Mouse (Mus musculus) liver, adult (tissue): ENCODE measurements around the gene Lcn10.

Source experiments
- GATA4 ChIP-seq: IDR thresholded peaks from 2 replicates; pipeline ENCODE4 v1.6.1; 2014; ENCODE audit warnings: mild to moderate bottlenecking, low read length; ENCODE audit not compliant: insufficient replicate concordance

Gene Lcn10

GRCm38 (mm10) chr2:25682426-25682825 is at the start of gene Lcn10:
Gene Lcn10 (plus strand): TSS chr2:25682726.
- TF ChIP-seq GATA4, result no peak

GRCm38 (mm10) chr2:25633616-25634015 is 48.9 kb upstream of the Lcn10 start:
- no peak for TF ChIP-seq GATA4

GRCm38 (mm10) chr2:25634046-25634445 is 48.5 kb upstream of the Lcn10 start:
- no peak for TF ChIP-seq GATA4

- TF ChIP-seq GATA4, result no peak
These were observed 42.6 kb upstream of the Lcn10 start for GRCm38 (mm10) chr2:25639890-25640289.

GRCm38 (mm10) chr2:25652902-25653301 is 29.6 kb upstream of the Lcn10 start, which contains the start of gene Lcn8:
Gene Lcn8 (plus strand): TSS chr2:25653120.
- no peak for TF ChIP-seq GATA4

- no peak for TF ChIP-seq GATA4
These were observed 28.0 kb upstream of the Lcn10 start for GRCm38 (mm10) chr2:25654502-25654901.

- TF ChIP-seq GATA4, result no peak
These were observed 25.8 kb upstream of the Lcn10 start for GRCm38 (mm10) chr2:25656691-25657090.

- no peak for TF ChIP-seq GATA4
These were observed 25.3 kb upstream of the Lcn10 start for GRCm38 (mm10) chr2:25657246-25657645.

GRCm38 (mm10) chr2:25657652-25658051 is 24.9 kb upstream of the Lcn10 start, which contains the start of gene Lcn5:
Gene Lcn5 (plus strand): TSS chr2:25657952.
- TF ChIP-seq GATA4, result no peak

- TF ChIP-seq GATA4, result no peak
These were observed 22.2 kb upstream of the Lcn10 start for GRCm38 (mm10) chr2:25660279-25660678.

- TF ChIP-seq GATA4, result no peak
These were observed 21.1 kb upstream of the Lcn10 start for GRCm38 (mm10) chr2:25661245-25661970.

- no peak for TF ChIP-seq GATA4
These were observed 19.0 kb upstream of the Lcn10 start for GRCm38 (mm10) chr2:25663511-25663910.

GRCm38 (mm10) chr2:25664125-25664524 is 18.4 kb upstream of the Lcn10 start:
- TF ChIP-seq GATA4, result no peak

GRCm38 (mm10) chr2:25666516-25666915 is 16.0 kb upstream of the Lcn10 start:
- TF ChIP-seq GATA4, result no peak

GRCm38 (mm10) chr2:25676486-25676885 is 6.0 kb upstream of the Lcn10 start, which contains the start of gene Lcn6:
Gene Lcn6 (plus strand): TSS chr2:25676786.
- no peak for TF ChIP-seq GATA4

GRCm38 (mm10) chr2:25679559-25679958 is 3.0 kb upstream of the Lcn10 start:
- no peak for TF ChIP-seq GATA4

- TF ChIP-seq GATA4, result no peak
These were observed 4.4 kb downstream of the Lcn10 start for GRCm38 (mm10) chr2:25686941-25687340.
